Comparison of ENCODE assay signal across 16 mouse cellular contexts in the genomic region with DNA sequence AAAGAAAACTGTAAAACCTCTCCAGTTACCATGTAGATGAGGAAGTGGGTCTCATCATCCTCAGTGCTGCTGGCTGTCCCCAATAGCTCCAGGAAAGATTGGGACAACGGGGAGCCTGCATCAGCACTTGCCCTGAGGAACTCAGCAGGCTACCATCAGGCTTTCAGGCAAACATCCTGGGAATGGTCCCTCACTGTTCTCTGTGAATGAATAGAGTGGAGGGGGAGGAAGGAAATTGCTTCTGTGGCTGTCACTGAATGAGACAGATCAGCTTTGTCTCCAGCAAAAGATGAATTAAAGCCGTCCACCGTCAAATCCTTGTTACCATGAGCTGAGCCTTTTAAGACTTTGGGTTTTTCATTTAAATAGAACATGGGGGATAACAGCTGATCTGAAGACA.
A peak's percentile ranks its signal among the peaks of the same experiment; 100 is the strongest.
DNase-seq lines count a peak whose midpoint lies in the region; ATAC-seq and TF ChIP-seq lines count a peak whose summit lies in the region.
"Had no signal": no experiment of that assay in that cellular context is flagged by ENCODE, and none has a peak within 500 bp of the region (broad histone marks: within the 10 kb centered on the region; RNA-seq: fewer than 3 reads in every experiment).

No protein-coding gene starts in this region.

- H3K9ac ChIP-seq in neural tube, embryonic 11.5 days (ENCODE audit: low read length) = no peak overlapping the region
- no peak overlapping the region for H3K9ac ChIP-seq in forebrain, embryonic 14.5 days (ENCODE audit: low read length)
- no peak overlapping the region for H3K9ac ChIP-seq in hindbrain, embryonic 16.5 days (ENCODE audit: low read depth, low read length)
- H3K9ac ChIP-seq: limb, embryonic 13.5 days; lung, embryonic 14.5 days; neural tube, embryonic 13.5 days had no signal

- 6% methylated on average over 3 of the region's 3 CpGs for WGBS in neural tube, embryonic 11.5 days
- 0% methylated on average over 3 of the region's 3 CpGs for WGBS in forebrain, embryonic 14.5 days
- WGBS in hindbrain, embryonic 16.5 days = 8% methylated on average over 3 of the region's 3 CpGs
- WGBS in thymus, adult 2 months = 77% methylated on average over 3 of the region's 3 CpGs

- no peaks in the 10 kb centered on the region for H3K36me3 ChIP-seq in neural tube, embryonic 11.5 days (ENCODE audit: control insufficient read depth, insufficient read depth, low read length)
- H3K36me3 ChIP-seq in forebrain, embryonic 14.5 days (ENCODE audit: control insufficient read depth, insufficient read depth, low read length) = no peaks in the 10 kb centered on the region
- H3K36me3 ChIP-seq in hindbrain, embryonic 16.5 days (ENCODE audit: control insufficient read depth, insufficient read depth, low read length) = no peaks in the 10 kb centered on the region
- no peaks in the 10 kb centered on the region for H3K36me3 ChIP-seq in thymus, adult 2 months (ENCODE audit: control insufficient read depth, insufficient read depth, low read length)
- H3K36me3 ChIP-seq: limb, embryonic 13.5 days; neural tube, embryonic 13.5 days had no signal

- no peak for TF ChIP-seq CTCF in thymus, adult 2 months (IDR thresholded peaks at IDR 0.05; ENCODE audit: borderline replicate concordance, control insufficient read depth, extremely low read depth, insufficient read depth, low read length, poor library complexity)

- intact Hi-C loops in heart, postnatal 10 days (cut with DNase I) = no loop called here

- TF ChIP-seq POLR2A in thymus, adult 2 months (IDR thresholded peaks at IDR 0.05; ENCODE audit: control insufficient read depth, extremely low read depth, insufficient read depth, low read length, poor library complexity) = no peak

- H3K9me3 ChIP-seq in neural tube, embryonic 11.5 days (ENCODE audit: control insufficient read depth, low read length) = no peaks in the 10 kb centered on the region
- no peaks in the 10 kb centered on the region for H3K9me3 ChIP-seq in forebrain, embryonic 14.5 days (replicated peaks; ENCODE audit: control insufficient read depth, low read length)
- H3K9me3 ChIP-seq in hindbrain, embryonic 16.5 days (ENCODE audit: control insufficient read depth, low read length) = no peaks in the 10 kb centered on the region
- H3K9me3 ChIP-seq: limb, embryonic 13.5 days; neural tube, embryonic 13.5 days had no signal

- ATAC-seq in neural tube, embryonic 11.5 days (ENCODE audit: insufficient read depth, low FRiP score, low TSS enrichment) = no peak
- ATAC-seq in forebrain, embryonic 14.5 days = no peak
- peak; percentile 51; the same call in 1 of the 2 replicates for ATAC-seq in hindbrain, embryonic 16.5 days

- no peak overlapping the region for H3K4me3 ChIP-seq in neural tube, embryonic 11.5 days (ENCODE audit: low read depth, low read length)
- H3K4me3 ChIP-seq in forebrain, embryonic 14.5 days (ENCODE audit: low read depth, low read length) = no peak overlapping the region
- no peak overlapping the region for H3K4me3 ChIP-seq in hindbrain, embryonic 16.5 days (ENCODE audit: low read length)
- H3K4me3 ChIP-seq in thymus, adult 2 months (ENCODE audit: control insufficient read depth, insufficient read depth, low read length) = no peak overlapping the region
- H3K4me3 ChIP-seq: left cerebral cortex, adult 2 months; limb, embryonic 13.5 days; megakaryocyte, embryonic 14.5 days; neural tube, embryonic 13.5 days had no signal

- peaks cover 5% of the 10 kb centered on the region; the same call in 1 of the 2 replicates for H3K4me1 ChIP-seq in neural tube, embryonic 11.5 days (ENCODE audit: control insufficient read depth, insufficient read depth, low read length)
- peaks cover 12% of the 10 kb centered on the region for H3K4me1 ChIP-seq in forebrain, embryonic 14.5 days (ENCODE audit: control insufficient read depth, insufficient read depth, low read length)
- peaks cover 3% of the 10 kb centered on the region; the same call in 1 of the 2 replicates for H3K4me1 ChIP-seq in hindbrain, embryonic 16.5 days (ENCODE audit: control insufficient read depth, insufficient read depth, low read depth, low read length)
- no peaks in the 10 kb centered on the region for H3K4me1 ChIP-seq in thymus, adult 2 months (replicated peaks; ENCODE audit: control insufficient read depth, insufficient read depth, low read length)
- H3K4me1 ChIP-seq: limb, embryonic 13.5 days; megakaryocyte, embryonic 14.5 days had no signal

- no peak overlapping the region for H3K4me2 ChIP-seq in neural tube, embryonic 11.5 days (ENCODE audit: low read depth)
- H3K4me2 ChIP-seq in forebrain, embryonic 14.5 days (ENCODE audit: low read length) = no peak overlapping the region
- no peak overlapping the region for H3K4me2 ChIP-seq in hindbrain, embryonic 16.5 days (ENCODE audit: low read length)
- H3K4me2 ChIP-seq: limb, embryonic 13.5 days; lung, embryonic 14.5 days; neural tube, embryonic 13.5 days had no signal

- H3K27ac ChIP-seq in neural tube, embryonic 11.5 days (ENCODE audit: low read depth, low read length) = no peak overlapping the region
- no peak overlapping the region; the same call in 1 of the 2 replicates for H3K27ac ChIP-seq in forebrain, embryonic 14.5 days (ENCODE audit: low read depth, low read length)
- no peak overlapping the region for H3K27ac ChIP-seq in hindbrain, embryonic 16.5 days (ENCODE audit: low read depth, low read length)
- no peak overlapping the region for H3K27ac ChIP-seq in thymus, adult 2 months (ENCODE audit: control insufficient read depth, insufficient read depth, low read length)
- H3K27ac ChIP-seq: left cerebral cortex, adult 2 months; limb, embryonic 13.5 days; neural tube, embryonic 13.5 days had no signal

- peak; percentile 20 for DNase-seq in neural tube, embryonic 11.5 days (ENCODE audit: low spot score)
- no peak for DNase-seq in neural tube, embryonic 10.5 days (ENCODE audit: extremely low spot score, low spot score)
- peak; percentile 38 for DNase-seq in forebrain, embryonic 14.5 days (ENCODE audit: low spot score)
- peak; percentile 28 for DNase-seq in retina, postnatal 1 day
- DNase-seq in urinary bladder, postnatal 4 days (ENCODE audit: low spot score in 2 of 2) = no peak
- no peak for DNase-seq in heart, postnatal 10 days
- DNase-seq in thymus, adult 2 months = no peak
- DNase-seq: heart, adult 18-20 months; kidney, adult 11 months; lung, embryonic 14.5 days; thymus, postnatal 4 days had no signal

- no peaks in the 10 kb centered on the region for H3K27me3 ChIP-seq in neural tube, embryonic 11.5 days (ENCODE audit: control insufficient read depth, insufficient read depth, low read length)
- no peaks in the 10 kb centered on the region for H3K27me3 ChIP-seq in forebrain, embryonic 14.5 days (replicated peaks; ENCODE audit: control insufficient read depth, insufficient read depth, low read length)
- no peaks in the 10 kb centered on the region for H3K27me3 ChIP-seq in hindbrain, embryonic 16.5 days (replicated peaks; ENCODE audit: control insufficient read depth, insufficient read depth, low read length)
- no peaks in the 10 kb centered on the region for H3K27me3 ChIP-seq in thymus, adult 2 months (ENCODE audit: control insufficient read depth, insufficient read depth, low read length)
- H3K27me3 ChIP-seq: limb, embryonic 13.5 days; megakaryocyte, embryonic 14.5 days; neural tube, embryonic 13.5 days had no signal

Comparison
In these comparisons a context has a peak if more than half of its experiments do, and no peak if none do; other contexts are left out.
1. DNase-seq: peak in neural tube, embryonic 11.5 days (single experiment), forebrain, embryonic 14.5 days (single experiment) and retina, postnatal 1 day (single experiment); none in neural tube, embryonic 10.5 days (single experiment), urinary bladder, postnatal 4 days (0 of 2), heart, postnatal 10 days (0 of 2) and thymus, adult 2 months (single experiment).